9 mouse cellular contexts compared by ENCODE assay signal in genomic region chr8:125224271-125224699, GRCm38 (mm10).
DNase-seq lines count a peak whose midpoint lies in the region; ATAC-seq and TF ChIP-seq lines count a peak whose summit lies in the region.
"Had no signal": no experiment of that assay in that cellular context is flagged by ENCODE, and none has a peak within 500 bp of the region (broad histone marks: within the 10 kb centered on the region; RNA-seq: fewer than 3 reads in every experiment).

No protein-coding gene starts in this region.

- peaks cover 6% of the 10 kb centered on the region for H3K4me1 ChIP-seq in kidney, adult 2 months (ENCODE audit: control insufficient read depth, insufficient read depth, low read length)

- H3K27me3 ChIP-seq in kidney, adult 2 months (replicated peaks; ENCODE audit: control insufficient read depth, insufficient read depth, low read length) = no peaks in the 10 kb centered on the region

- TF ChIP-seq CTCF in layer of hippocampus, adult 2 months (conservative IDR thresholded peaks at IDR 0.05) = no peak
- TF ChIP-seq CTCF in kidney, adult 2 months (conservative IDR thresholded peaks at IDR 0.05; ENCODE audit: insufficient read depth, insufficient read length, low read depth, low read length) = no peak

- 0 out of 2 replicates have a peak overlapping the region, but pooled peaks have one; percentile 21 for H3K27ac ChIP-seq in layer of hippocampus, adult 2 months
- H3K27ac ChIP-seq in kidney, adult 2 months (ENCODE audit: insufficient read depth, low read depth, low read length) = no peak overlapping the region

- no peak overlapping the region for H3K4me3 ChIP-seq in layer of hippocampus, adult 2 months
- no peak overlapping the region for H3K4me3 ChIP-seq in kidney, adult 2 months (ENCODE audit: insufficient read depth, low read depth, low read length)

- 31% methylated on average over 6 of the region's 6 CpGs for WGBS in kidney, adult 2 months

- DNase-seq in adrenal gland, postnatal 10 days = peak; percentile 34
- no peak for DNase-seq in adrenal gland, adult 8-10 months
- DNase-seq in layer of hippocampus, adult 2 months (ENCODE audit: low spot score in 2 of 2) = no peak
- DNase-seq in layer of hippocampus, postnatal 14 days (ENCODE audit: low spot score in 2 of 2) = no peak
- peak; percentile 66 for DNase-seq in kidney, adult 2 months
- DNase-seq in lung, postnatal 4 days = peak; percentile 40 to 67
- no peak for DNase-seq in frontal cortex, adult 2 months (ENCODE audit: extremely low spot score in 1 of 2, low spot score in 1 of 2)

- ATAC-seq in inflammation-experienced regulatory T-cells, adult 6 months = no peak
- ATAC-seq: forebrain, embryonic 14.5 days had no signal

- no peaks in the 10 kb centered on the region for H3K36me3 ChIP-seq in kidney, adult 2 months (ENCODE audit: control insufficient read depth, insufficient read depth, low read length)

- no peak for TF ChIP-seq POLR2A in kidney, adult 2 months (IDR thresholded peaks at IDR 0.05; ENCODE audit: low read depth, low read length)

Comparison
In these comparisons a context has a peak if more than half of its experiments do, and no peak if none do; other contexts are left out.
1. DNase-seq: peak in adrenal gland, postnatal 10 days (single experiment), kidney, adult 2 months (single experiment) and lung, postnatal 4 days (2 of 2); none in adrenal gland, adult 8-10 months (single experiment), layer of hippocampus, adult 2 months (0 of 2), layer of hippocampus, postnatal 14 days (0 of 2) and frontal cortex, adult 2 months (0 of 2).